Mouse (Mus musculus) skeletal muscle tissue, postnatal 0 days (tissue): Measurements from ENCODE around the gene Tcp10a. TPM values are rescaled to one million over a fixed set of nuclear protein-coding genes. Genes with fewer than 3 reads are reported as not detected.

Experiments
- polyA plus RNA-seq: library from polyadenylated mRNA; unstranded; fragments of >200 nt; fragmentation: Nextera tagmentation; extraction: Ambion mirVana; gene quantifications from 2 replicates; pipeline ENCODE4 v1.2.1, GENCODE M21; 2015

Gene Tcp10a
- not detected in 2 replicates for polyA plus RNA-seq

DNA sequence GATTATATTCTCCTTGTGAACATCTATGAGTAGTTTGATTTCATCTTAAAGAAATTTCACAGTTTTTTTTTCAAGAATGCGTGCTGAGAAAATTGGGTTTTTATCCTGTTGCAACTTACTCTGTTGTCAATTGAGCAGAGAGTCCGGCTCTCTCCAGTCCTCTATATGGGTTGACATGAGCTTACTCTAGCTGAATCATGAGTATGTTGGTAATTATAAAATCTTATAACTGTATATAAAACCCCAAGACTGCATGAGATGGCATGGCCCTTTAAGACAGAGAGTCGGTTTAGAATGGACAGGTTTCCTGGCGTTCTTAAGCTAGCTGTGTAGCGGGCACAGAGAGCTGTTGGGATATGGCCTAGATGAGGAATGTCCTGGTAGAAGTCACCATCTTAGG, at the start of gene Tcp10a:
TSS of gene Tcp10a (plus strand) at position 301 of the 400 bp plus-strand sequence.

DNA sequence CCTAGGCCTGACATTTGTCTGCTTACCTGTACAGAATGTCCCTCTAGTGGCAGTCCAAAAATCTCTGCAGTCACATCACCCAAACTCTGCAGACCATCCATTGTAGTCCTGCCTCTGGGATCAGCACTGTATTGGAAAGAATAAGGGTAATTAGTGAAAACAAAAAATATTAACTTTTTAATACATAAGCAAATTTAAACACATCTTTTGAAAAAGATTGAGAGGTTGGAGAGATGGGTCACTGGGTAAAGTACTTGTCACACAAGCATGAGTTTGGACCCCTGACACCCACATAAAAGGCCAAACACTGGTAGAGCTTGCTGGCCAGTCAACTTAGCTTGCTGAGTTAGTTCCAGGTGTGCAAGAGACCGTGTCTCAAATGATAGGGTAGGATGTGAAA, 28.1 kb downstream of the Tcp10a start, which contains the start of gene Ttll2:
TSS of gene Ttll2 (minus strand) at position 101 of the 400 bp plus-strand sequence.

DNA sequence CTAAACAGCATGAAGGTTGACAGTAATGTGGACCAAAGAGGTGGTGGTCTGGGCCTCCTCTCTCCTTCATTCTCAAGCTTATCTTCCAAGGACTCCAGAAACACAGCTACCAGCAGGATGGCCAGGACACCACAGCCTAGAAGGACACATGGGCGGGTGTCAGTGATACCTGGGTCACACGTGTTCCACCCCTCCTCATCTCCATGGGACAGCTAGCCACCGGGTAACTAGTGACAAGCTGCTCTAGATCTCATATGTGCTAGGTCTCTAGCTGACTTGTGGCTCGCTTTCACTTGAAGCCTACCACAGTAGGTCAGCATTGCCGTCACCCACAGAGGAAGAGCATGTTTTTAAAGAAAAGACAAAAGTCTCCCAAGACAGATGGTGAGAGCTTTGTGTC, 47.4 kb downstream of the Tcp10a start, which contains the start of gene Gm49630:
TSS of gene Gm49630 (minus strand) at position 101 of the 400 bp plus-strand sequence.

DNA sequence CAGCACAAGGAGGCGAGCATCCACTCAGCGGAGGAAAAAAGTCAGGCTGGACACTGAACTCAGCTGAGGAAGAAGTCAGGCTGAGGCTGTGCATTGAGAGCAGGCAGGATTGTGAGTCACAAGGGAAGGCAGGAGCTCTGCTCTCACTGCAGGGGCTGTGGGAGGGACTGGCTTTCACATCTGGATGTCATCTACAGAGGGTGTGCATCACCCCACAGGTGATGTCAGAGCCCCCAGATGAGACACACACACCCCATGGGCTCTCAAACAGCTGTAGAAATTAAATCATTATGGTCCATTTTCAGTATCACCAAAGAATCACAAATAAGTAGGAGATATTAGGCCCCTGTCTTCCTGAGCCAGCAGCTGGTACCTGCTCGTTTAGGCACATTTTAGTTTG, 60.9 kb downstream of the Tcp10a start, which contains the start of gene Unc93a2:
TSS of gene Unc93a2 (minus strand) at position 101 of the 400 bp plus-strand sequence.

Other genes with a start within 250 kb of the Tcp10a start
- gene Rps6ka2, start 154.5 kb upstream of the Tcp10a start, polyA plus RNA-seq, result 6.3 and 8.6 TPM in 2 replicates
- 0.30 TPM in 1 of 2 replicates, not detected in the other for gene Ttll2, start 28.1 kb downstream of the Tcp10a start, polyA plus RNA-seq
- gene Gm49630, start 47.3 kb downstream of the Tcp10a start, polyA plus RNA-seq, result not detected in 2 replicates
- 0.19 and 2.5 TPM in 2 replicates for gene Unc93a2, start 60.8 kb downstream of the Tcp10a start, polyA plus RNA-seq